Mouse (Mus musculus) spleen, embryonic (tissue): ENCODE measurements around the gene Bach2.

Experiments used
- CTCF ChIA-PET: fragments of 350-600 bp; sonication (Branson Sonifier 250); formaldehyde crosslinking; loops from one replicate; lab custom pipeline; 2022; lab: Charles Lee

Bach2 gene

DNA sequence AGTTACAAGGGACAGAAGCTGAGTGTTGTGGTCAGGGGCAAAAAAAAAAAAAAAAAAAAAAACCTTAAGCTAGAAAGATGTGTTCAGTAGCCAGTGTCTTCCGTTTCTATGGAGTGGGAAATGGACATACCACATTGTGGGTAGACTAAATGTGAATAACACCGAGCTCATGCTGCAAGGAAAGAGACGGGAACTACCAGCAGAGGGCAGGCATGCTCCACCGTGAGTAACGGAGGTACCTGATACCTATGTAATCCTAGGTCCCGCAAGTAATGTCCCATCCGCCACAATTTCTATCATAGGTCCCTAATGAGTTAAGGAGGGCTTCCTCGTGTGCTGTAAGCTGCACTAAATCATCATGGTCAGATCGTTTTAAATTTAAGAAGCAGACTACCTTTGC is 348.0 kb downstream of the Bach2 start:
- CTCF ChIA-PET, result interaction anchor here (0.6 to 1.1 kb wide), 7 partner anchors 31 to 705 kb away, joined by 3 to 10 read pairs (median 6); no protein-coding TSS in a partner anchor

DNA sequence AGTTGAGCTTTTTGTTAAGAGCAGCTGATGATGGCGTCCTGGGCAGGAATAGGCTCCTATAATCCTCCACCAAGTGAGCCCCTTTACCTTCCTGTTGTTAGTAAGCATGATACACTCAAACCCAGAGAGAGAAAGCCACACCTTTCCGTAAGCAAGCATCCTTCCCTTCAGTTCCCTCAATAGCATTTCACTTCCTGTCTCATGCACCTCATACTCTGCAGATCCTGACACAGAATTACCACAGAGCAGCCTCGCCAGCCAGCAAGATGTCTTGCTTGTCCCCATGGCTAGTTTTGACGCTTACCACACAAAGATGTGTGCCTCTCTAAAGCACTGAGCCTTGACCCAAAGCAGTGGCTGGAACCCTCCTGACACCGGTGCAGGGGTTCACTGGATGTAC is 348.9 kb downstream of the Bach2 start:
- CTCF ChIA-PET, result interaction anchor here (1.1 kb wide), 1 partner anchor 30 kb away, joined by 7 read pairs; no protein-coding TSS in a partner anchor

DNA sequence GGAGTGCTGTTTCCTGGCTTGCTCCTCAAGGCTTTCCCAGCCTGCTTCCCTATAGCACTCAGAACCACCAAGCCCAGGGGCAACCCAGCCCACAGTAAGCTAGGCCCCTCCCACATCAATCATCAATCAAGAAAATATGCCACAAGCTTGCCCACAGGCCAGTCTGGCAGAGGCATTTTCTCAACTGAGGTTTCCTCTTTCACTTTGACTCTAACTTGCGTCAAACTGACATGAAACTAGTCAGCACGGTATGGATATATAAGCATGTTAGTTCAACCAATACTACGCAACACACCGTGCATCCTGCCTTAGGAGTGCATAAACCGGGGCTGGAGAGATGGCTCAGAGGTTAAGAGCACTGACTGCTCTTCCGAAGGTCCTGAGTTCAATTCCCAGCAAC is 349.6 kb downstream of the Bach2 start:
- CTCF ChIA-PET, result interaction anchor here (0.5 kb wide), 1 partner anchor 14 kb away, joined by 3 read pairs; no protein-coding TSS in a partner anchor

DNA sequence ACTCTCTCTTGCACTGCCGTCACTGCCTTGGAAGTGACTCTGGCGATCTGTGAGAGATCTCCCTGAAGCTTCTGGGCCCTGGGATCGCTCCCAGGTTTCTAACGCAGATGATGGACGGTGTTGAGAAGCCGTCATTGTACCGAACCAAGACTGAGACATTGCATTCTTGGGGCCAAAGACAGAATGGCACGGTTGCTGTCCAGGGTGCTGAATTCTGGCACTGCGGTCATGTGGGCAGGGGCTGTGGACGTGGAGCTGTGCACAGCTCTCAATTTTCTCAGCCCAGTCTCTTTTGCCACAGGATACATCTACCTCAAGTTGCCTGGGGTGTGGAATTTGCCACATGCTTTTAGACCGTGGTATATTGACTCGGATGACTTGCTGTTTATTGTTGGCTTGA is 362.5 kb downstream of the Bach2 start:
- CTCF ChIA-PET, result no interaction called here

DNA sequence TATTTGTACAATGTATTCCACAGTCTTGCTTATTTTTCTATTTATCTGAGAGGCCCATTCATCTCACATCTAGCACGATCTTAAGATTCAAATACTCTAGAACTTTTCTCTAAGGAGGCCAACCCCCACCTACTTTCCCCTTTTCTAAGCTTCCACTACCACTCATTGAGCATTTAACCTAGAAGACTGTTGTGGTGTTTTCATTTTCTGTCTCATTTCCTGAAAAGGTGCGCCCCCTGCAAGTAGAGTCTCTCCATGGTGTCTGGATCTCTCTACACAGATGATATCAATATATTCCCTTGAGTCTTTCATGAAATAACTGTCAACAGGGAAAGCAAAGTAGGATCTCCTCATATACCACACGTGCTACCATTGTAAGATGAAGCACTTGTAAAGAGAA is 364.1 kb downstream of the Bach2 start, which contains the start of gene Gja10:
TSS of gene Gja10 (minus strand) at position 101 of the 400 bp plus-strand sequence.
- CTCF ChIA-PET, result no interaction called here

GRCm38 (mm10) chr4:32615034-32615881 is 376.7 kb downstream of the Bach2 start, which contains the start of gene Casp8ap2:
TSS of gene Casp8ap2 (plus strand) at chr4:32615451.
- CTCF ChIA-PET, result interaction anchor here (0.7 kb wide), 1 partner anchor 563 kb away, joined by 3 read pairs; no protein-coding TSS in a partner anchor

DNA sequence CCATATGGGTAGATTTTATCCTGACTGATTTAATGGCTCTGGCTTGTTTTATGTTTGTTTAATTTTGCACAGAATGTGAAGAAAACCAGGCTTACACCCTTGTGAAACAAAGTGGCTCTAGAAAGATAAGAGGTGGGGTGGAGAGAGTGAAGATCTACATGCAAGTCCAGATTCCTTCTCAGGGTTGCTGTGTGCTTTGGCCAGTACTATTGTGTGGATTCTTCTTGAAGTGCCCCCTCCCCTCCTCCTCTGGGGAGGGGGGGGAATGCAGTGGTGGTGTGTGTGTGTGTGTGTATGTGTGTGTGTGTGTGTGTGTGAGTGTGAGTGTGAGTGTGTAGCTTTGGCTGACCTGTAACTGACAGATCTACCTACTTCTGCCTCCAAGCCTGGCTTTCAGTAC is 383.0 kb downstream of the Bach2 start:
- CTCF ChIA-PET, result interaction anchor here (0.7 kb wide), 1 partner anchor 81 kb away, joined by 3 read pairs; no protein-coding TSS in a partner anchor
